Mouse (Mus musculus) MEL (cell line): ENCODE results near the gene Rnf128.

Experiments
- CTCF ChIP-seq, 3 experiments: IDR thresholded peaks in 2 of 3; conservative IDR thresholded peaks in 1 of 3; 2 replicates each; pipeline ENCODE4 v1.5.1; 2011 to 2012; ENCODE audit warnings: low read length in 3 of 3, low read depth in 2 of 3, mild to moderate bottlenecking in 2 of 3, improper control_type of control experiment in 1 of 3, inconsistent platforms in 1 of 3, mixed read lengths in 1 of 3, moderate library complexity in 1 of 3; ENCODE audit not compliant: control insufficient read depth in 1 of 3, insufficient read depth in 1 of 3, poor library complexity in 1 of 3, severe bottlenecking in 1 of 3
- MAFK ChIP-seq: IDR thresholded peaks from 2 replicates; pipeline ENCODE4 v1.6.1; 2011; ENCODE audit warnings: low read depth, mild to moderate bottlenecking, low read length, improper control_type of control experiment, borderline replicate concordance
- MEF2A ChIP-seq: IDR thresholded peaks from 2 replicates; pipeline ENCODE4 v1.6.1; 2014; ENCODE audit warnings: low read depth, mild to moderate bottlenecking, inconsistent platforms, low read length, improper control_type of control experiment; ENCODE audit not compliant: poor library complexity, insufficient replicate concordance, severe bottlenecking; ENCODE audit errors: extremely low read depth
- POLR2A ChIP-seq, 2 experiments: IDR thresholded peaks; 2 replicates each; pipeline ENCODE4 v1.6.1; 2011 to 2012; ENCODE audit warnings: low read length in 2 of 2, mild to moderate bottlenecking in 2 of 2, control low read depth in 1 of 2, improper control_type of control experiment in 1 of 2, low read depth in 1 of 2, moderate library complexity in 1 of 2; ENCODE audit not compliant: control insufficient read depth in 1 of 2, insufficient read depth in 1 of 2, poor library complexity in 1 of 2
- SIN3A ChIP-seq: IDR thresholded peaks from 2 replicates; pipeline ENCODE4 v1.6.1; 2012; ENCODE audit warnings: low read length, improper control_type of control experiment, inconsistent platforms

DNA sequence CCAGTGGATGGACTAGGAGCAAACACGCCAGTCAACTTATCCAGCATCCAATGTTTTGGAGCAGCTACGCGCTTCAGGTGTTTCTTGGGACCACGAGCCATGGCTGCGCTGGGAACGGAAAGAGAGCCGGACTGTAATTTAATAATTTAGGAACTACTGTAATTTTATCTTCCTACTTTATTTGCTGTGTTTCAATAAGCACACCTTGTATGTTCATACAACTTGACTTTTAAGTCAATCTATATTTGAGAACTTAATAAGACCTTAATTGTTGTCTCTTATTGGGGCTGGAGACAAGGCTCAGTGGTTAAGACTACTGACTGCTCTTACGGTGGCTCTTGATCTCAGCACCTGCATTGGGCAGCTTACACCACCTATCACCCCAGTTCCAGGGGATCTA, 151.3 kb downstream of the Rnf128 start, which contains the start of gene Gm15013:
- TF ChIP-seq MEF2A (no peak), SIN3A (no peak), POLR2A (IDR thresholded peaks at IDR 0.05; ENCODE audit: control insufficient read depth in 1 of 2, insufficient read depth in 1 of 2, low read depth in 1 of 2, low read length in 2 of 2, poor library complexity in 1 of 2) (no peak), CTCF (IDR thresholded peaks at IDR 0.05 in 2 of 3, conservative IDR thresholded peaks at IDR 0.05 in 1 of 3; ENCODE audit: control insufficient read depth in 1 of 3, insufficient read depth in 1 of 3, low read depth in 2 of 3, low read length in 3 of 3, poor library complexity in 1 of 3, severe bottlenecking in 1 of 3) (no peak), MAFK (no peak)
